9 mouse cellular contexts compared by ENCODE assay signal in the genomic region with DNA sequence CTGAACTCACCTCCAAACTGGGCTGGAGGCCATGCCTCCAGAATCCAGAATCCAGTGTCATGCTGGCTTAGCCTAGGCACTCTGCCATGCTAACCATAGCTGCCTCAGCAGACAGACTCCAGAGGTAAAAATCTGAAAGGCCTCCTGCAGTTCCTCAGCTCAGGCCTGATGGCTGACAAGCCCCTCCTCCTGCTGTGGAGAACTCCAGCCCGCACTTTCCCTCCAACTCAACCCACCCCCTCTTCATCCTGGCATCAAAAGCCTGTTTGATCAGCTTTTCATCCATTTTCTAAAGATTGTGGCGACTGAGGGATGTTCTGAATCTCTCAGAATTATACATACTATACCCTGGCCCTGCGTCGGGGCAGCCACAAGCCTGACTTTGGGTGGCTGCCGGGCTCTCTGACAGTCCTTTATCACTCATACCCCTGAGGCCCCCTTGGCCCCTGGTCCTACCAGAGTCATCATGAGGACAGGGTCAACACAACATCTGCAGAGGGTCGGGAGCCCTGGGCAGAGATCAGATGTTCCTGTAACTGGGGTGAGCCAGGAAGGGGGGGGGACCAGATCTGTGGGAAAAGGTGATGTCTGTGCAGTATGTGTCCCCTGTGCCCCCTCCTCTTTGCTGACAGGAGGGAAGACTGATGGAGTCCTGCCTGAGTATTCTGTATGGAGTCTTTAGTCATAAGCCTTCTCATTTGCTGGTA. TPM values are rescaled to one million over a fixed set of nuclear protein-coding genes. Genes with fewer than 3 reads are reported as not detected.
A peak's percentile ranks its signal among the peaks of the same experiment; 100 is the strongest.
DNase-seq lines count a peak whose midpoint lies in the region; ATAC-seq and TF ChIP-seq lines count a peak whose summit lies in the region.
"Had no signal": no experiment of that assay in that cellular context is flagged by ENCODE, and none has a peak within 500 bp of the region (broad histone marks: within the 10 kb centered on the region; RNA-seq: fewer than 3 reads in every experiment).

No protein-coding gene starts in this region.

- WGBS in stomach, embryonic 14.5 days, result 9% methylated on average over 6 of the region's 6 CpGs
- WGBS in stomach, postnatal 0 days, result 19% methylated on average over 6 of the region's 6 CpGs
- whole genome bisulfite sequencing in forebrain, embryonic 11.5 days, result 5% methylated on average over 6 of the region's 6 CpGs
- 6% methylated on average over 6 of the region's 6 CpGs for WGBS in limb, embryonic 11.5 days

- H3K27me3 ChIP-seq in stomach, embryonic 14.5 days (ENCODE audit: control insufficient read depth, insufficient read depth, low read length), result no peaks in the 10 kb centered on the region
- H3K27me3 ChIP-seq in stomach, postnatal 0 days (ENCODE audit: control insufficient read depth, insufficient read depth, low read length), result no peaks in the 10 kb centered on the region
- H3K27me3 ChIP-seq in forebrain, embryonic 11.5 days (ENCODE audit: control insufficient read depth, insufficient read depth, low read length), result no peaks in the 10 kb centered on the region
- no peaks in the 10 kb centered on the region for H3K27me3 ChIP-seq in limb, embryonic 11.5 days (ENCODE audit: control insufficient read depth, insufficient read depth, low read length)

- H3K4me2 ChIP-seq in stomach, embryonic 14.5 days (replicated peaks; ENCODE audit: low read depth, low read length), result peak overlapping the region; percentile 13; the same call in 1 of the 2 replicates
- no peak overlapping the region for H3K4me2 ChIP-seq in stomach, postnatal 0 days (replicated peaks; ENCODE audit: low read depth)
- peak overlapping the region; percentile 45 for H3K4me2 ChIP-seq in forebrain, embryonic 11.5 days (ENCODE audit: low read depth, low read length, severe bottlenecking)
- H3K4me2 ChIP-seq in limb, embryonic 11.5 days (ENCODE audit: low read depth, severe bottlenecking), result no peak overlapping the region

- no peak overlapping the region for H3K4me3 ChIP-seq in stomach, embryonic 14.5 days (ENCODE audit: low read depth, low read length)
- H3K4me3 ChIP-seq in stomach, postnatal 0 days (ENCODE audit: low read depth, low read length), result no peak overlapping the region
- H3K4me3 ChIP-seq in forebrain, embryonic 11.5 days (ENCODE audit: low read depth, low read length), result no peak overlapping the region
- no peak overlapping the region for H3K4me3 ChIP-seq in limb, embryonic 11.5 days (ENCODE audit: low read depth, low read length)
- H3K4me3 ChIP-seq: megakaryocyte, embryonic 14.5 days had no signal

- no peaks in the 10 kb centered on the region for H3K36me3 ChIP-seq in stomach, embryonic 14.5 days (ENCODE audit: control insufficient read depth, insufficient read depth, low read length)
- H3K36me3 ChIP-seq in stomach, postnatal 0 days (ENCODE audit: control insufficient read depth, insufficient read depth, low read length), result no peaks in the 10 kb centered on the region
- H3K36me3 ChIP-seq in forebrain, embryonic 11.5 days (ENCODE audit: control insufficient read depth, insufficient read depth, low read length), result no peaks in the 10 kb centered on the region
- no peaks in the 10 kb centered on the region for H3K36me3 ChIP-seq in limb, embryonic 11.5 days (ENCODE audit: control insufficient read depth, insufficient read depth, low read length)

- peak; percentile 33; the same call in 1 of the 2 replicates for ATAC-seq in stomach, embryonic 14.5 days (ENCODE audit: insufficient number of reproducible peaks, insufficient read depth, low FRiP score, low read depth)
- ATAC-seq in stomach, postnatal 0 days (ENCODE audit: low FRiP score, low TSS enrichment), result no peak
- peak; percentile 66 for ATAC-seq in forebrain, embryonic 11.5 days (replicated peaks; ENCODE audit: low FRiP score)
- ATAC-seq in limb, embryonic 11.5 days (ENCODE audit: insufficient number of reproducible peaks, low FRiP score, low TSS enrichment, low read depth), result no peak
- ATAC-seq in erythroblast, adult 5-6 weeks (replicated peaks; ENCODE audit: low FRiP score, poor library complexity, severe bottlenecking), result no peak

- no peak for TF ChIP-seq EP300 in stomach, postnatal 0 days (optimal IDR thresholded peaks at IDR 0.05)

- no peak overlapping the region for H3K9ac ChIP-seq in stomach, embryonic 14.5 days (replicated peaks; ENCODE audit: low read depth, low read length)
- no peak overlapping the region for H3K9ac ChIP-seq in stomach, postnatal 0 days (ENCODE audit: low read length)
- H3K9ac ChIP-seq in forebrain, embryonic 11.5 days (ENCODE audit: low read length), result peak overlapping the region; percentile 45
- H3K9ac ChIP-seq in limb, embryonic 11.5 days (ENCODE audit: low read length), result no peak overlapping the region

- TF ChIP-seq CTCF in stomach, postnatal 0 days (IDR thresholded peaks at IDR 0.05; ENCODE audit: low read depth), result no peak

- no peak overlapping the region for H3K27ac ChIP-seq in stomach, embryonic 14.5 days (ENCODE audit: low read length)
- H3K27ac ChIP-seq in stomach, postnatal 0 days (replicated peaks), result no peak overlapping the region
- peak overlapping the region; percentile 41; the same call in 1 of the 2 replicates for H3K27ac ChIP-seq in forebrain, embryonic 11.5 days (ENCODE audit: low read depth, low read length)
- H3K27ac ChIP-seq in limb, embryonic 11.5 days (replicated peaks; ENCODE audit: low read depth, low read length), result no peak overlapping the region

- DNase-seq in stomach, postnatal 0 days (ENCODE audit: low spot score), result no peak
- DNase-seq in forebrain, embryonic 11.5 days (ENCODE audit: low spot score), result peak; percentile 75
- DNase-seq in limb, embryonic 11.5 days (ENCODE audit: low spot score), result peak; percentile 60
- peak; percentile 60 to 63 for DNase-seq in thymus, postnatal 36 days
- no peak for DNase-seq in ovary, adult 18-20 months (ENCODE audit: low spot score)
- no peak for DNase-seq in lung, adult 18-20 months

- H3K9me3 ChIP-seq in stomach, embryonic 14.5 days (ENCODE audit: control insufficient read depth, low read depth, low read length), result 0 out of 2 replicates have a peak, but pooled peaks cover 4% of the 10 kb centered on the region
- no peaks in the 10 kb centered on the region for H3K9me3 ChIP-seq in stomach, postnatal 0 days (ENCODE audit: control insufficient read depth, low read length)
- H3K9me3 ChIP-seq in forebrain, embryonic 11.5 days (ENCODE audit: control insufficient read depth, low read length), result peaks cover 5% of the 10 kb centered on the region; the same call in 1 of the 2 replicates
- peaks cover 2% of the 10 kb centered on the region; the same call in 1 of the 2 replicates for H3K9me3 ChIP-seq in limb, embryonic 11.5 days (ENCODE audit: control insufficient read depth, low read length)

- H3K4me1 ChIP-seq in stomach, embryonic 14.5 days (ENCODE audit: control insufficient read depth, insufficient read depth, low read length), result peaks cover 24% of the 10 kb centered on the region
- H3K4me1 ChIP-seq in stomach, postnatal 0 days (replicated peaks; ENCODE audit: control insufficient read depth, insufficient read depth), result no peaks in the 10 kb centered on the region
- H3K4me1 ChIP-seq in forebrain, embryonic 11.5 days (replicated peaks; ENCODE audit: control insufficient read depth, insufficient read depth, low read length), result peaks cover 12% of the 10 kb centered on the region
- peaks cover 5% of the 10 kb centered on the region for H3K4me1 ChIP-seq in limb, embryonic 11.5 days (ENCODE audit: control insufficient read depth, insufficient read depth, low read length)

RNA-seq across cellular contexts. Expression of gene Nfam1, which starts 9.7 kb away (rescaled TPM):
- polyA plus RNA-seq in stomach, embryonic 14.5 days (2014; fragmentation: Nextera tagmentation; extraction: Ambion mirVana), result 2.5 and 2.8 TPM in 2 replicates
- polyA plus RNA-seq in stomach, postnatal 0 days (2015; fragmentation: Nextera tagmentation; extraction: Ambion mirVana), result 1.3 and 1.4 TPM in 2 replicates
- 1.7 and 2.9 TPM in 2 replicates for polyA plus RNA-seq in forebrain, embryonic 11.5 days (2014; fragmentation: Nextera tagmentation; extraction: Ambion mirVana)
- 1.9 and 3.0 TPM in 2 replicates for polyA plus RNA-seq in limb, embryonic 11.5 days (2014; fragmentation: Nextera tagmentation; extraction: Ambion mirVana)
- total RNA-seq in erythroblast, adult 5-6 weeks (2015; ENCODE audit: low replicate concordance), result 26.3 and 27.6 TPM in 2 replicates
- 18.4 and 30.1 TPM in 2 replicates for total RNA-seq in erythroblast, adult 5-6 weeks (2017; ENCODE audit: low replicate concordance)

RNA-seq across cellular contexts. Expression of gene Serhl, which starts 46.5 kb away (rescaled TPM):
- polyA plus RNA-seq in stomach, embryonic 14.5 days (2014; fragmentation: Nextera tagmentation; extraction: Ambion mirVana), result 58.9 and 61.7 TPM in 2 replicates
- 51.5 and 61.6 TPM in 2 replicates for polyA plus RNA-seq in stomach, postnatal 0 days (2015; fragmentation: Nextera tagmentation; extraction: Ambion mirVana)
- 46.0 and 47.3 TPM in 2 replicates for polyA plus RNA-seq in forebrain, embryonic 11.5 days (2014; fragmentation: Nextera tagmentation; extraction: Ambion mirVana)
- polyA plus RNA-seq in limb, embryonic 11.5 days (2014; fragmentation: Nextera tagmentation; extraction: Ambion mirVana), result 45.6 and 48.2 TPM in 2 replicates
- total RNA-seq in erythroblast, adult 5-6 weeks (2015; ENCODE audit: low replicate concordance), result 14.2 and 18.3 TPM in 2 replicates
- 7.0 and 19.4 TPM in 2 replicates for total RNA-seq in erythroblast, adult 5-6 weeks (2017; ENCODE audit: low replicate concordance)

RNA-seq across cellular contexts. Expression of gene Tcf20, which starts 55.1 kb away (rescaled TPM):
- 15.0 and 15.5 TPM in 2 replicates for polyA plus RNA-seq in stomach, embryonic 14.5 days (2014; fragmentation: Nextera tagmentation; extraction: Ambion mirVana)
- 3.6 and 3.7 TPM in 2 replicates for polyA plus RNA-seq in stomach, postnatal 0 days (2015; fragmentation: Nextera tagmentation; extraction: Ambion mirVana)
- polyA plus RNA-seq in forebrain, embryonic 11.5 days (2014; fragmentation: Nextera tagmentation; extraction: Ambion mirVana), result 12.1 and 12.6 TPM in 2 replicates
- 12.3 and 14.3 TPM in 2 replicates for polyA plus RNA-seq in limb, embryonic 11.5 days (2014; fragmentation: Nextera tagmentation; extraction: Ambion mirVana)
- 20.5 and 22.1 TPM in 2 replicates for total RNA-seq in erythroblast, adult 5-6 weeks (2015; ENCODE audit: low replicate concordance)
- total RNA-seq in erythroblast, adult 5-6 weeks (2017; ENCODE audit: low replicate concordance), result 37.1 and 43.8 TPM in 2 replicates

Comparison
In these comparisons a context has a peak if more than half of its experiments do, and no peak if none do; other contexts are left out.
1. ATAC-seq: peak in stomach, embryonic 14.5 days (single experiment) and forebrain, embryonic 11.5 days (single experiment); none in stomach, postnatal 0 days (single experiment), limb, embryonic 11.5 days (single experiment) and erythroblast, adult 5-6 weeks (single experiment).
2. H3K4me2 ChIP-seq: peak in stomach, embryonic 14.5 days (single experiment) and forebrain, embryonic 11.5 days (single experiment); none in stomach, postnatal 0 days (single experiment) and limb, embryonic 11.5 days (single experiment).
3. DNase-seq: peak in forebrain, embryonic 11.5 days (single experiment), limb, embryonic 11.5 days (single experiment) and thymus, postnatal 36 days (2 of 2); none in stomach, postnatal 0 days (single experiment), ovary, adult 18-20 months (single experiment) and lung, adult 18-20 months (0 of 2).